Mouse (Mus musculus): ENCODE measurements around the gene Cask.
A peak's percentile ranks its signal among the peaks of the same experiment; 100 is the strongest.

The Cask gene

DNA sequence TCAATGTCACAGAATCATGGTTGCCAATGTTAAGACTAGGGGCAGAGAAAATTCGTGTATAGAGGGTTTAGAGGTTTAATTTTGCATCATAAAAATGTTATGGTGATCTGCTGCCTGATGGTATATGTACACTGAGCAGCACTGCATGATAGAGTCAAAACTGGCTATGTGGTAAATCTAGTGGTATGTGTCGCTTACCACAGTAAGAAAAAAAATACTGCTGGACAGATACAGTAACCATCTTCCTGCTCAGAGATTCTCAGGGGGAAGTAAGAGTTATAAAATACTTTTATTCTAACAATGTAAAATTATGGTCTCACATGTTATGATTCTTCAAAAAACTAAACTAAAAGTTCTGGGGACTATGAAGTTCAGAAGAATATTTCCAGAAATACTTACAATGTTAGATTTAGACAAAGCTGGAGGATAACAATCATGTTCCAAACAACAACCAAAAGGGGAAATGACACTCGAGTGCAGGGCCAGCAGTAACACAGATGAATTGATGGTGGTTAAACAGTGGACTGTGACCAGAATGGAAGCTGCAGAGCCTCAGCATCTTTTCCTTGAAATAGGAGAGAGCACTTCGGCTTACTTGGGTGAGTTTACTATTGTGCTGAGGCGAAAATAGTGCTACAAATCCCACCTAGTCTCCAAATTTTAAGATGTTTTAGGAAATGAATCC is 219.4 kb downstream of the Cask start, which contains the start of gene Gpr34:
Gene Gpr34, plus strand, starts transcription at position 491 of the 685 bp plus-strand sequence.
- peak; percentile 29 for DNase-seq (ENCODE audit: low read depth)

DNA sequence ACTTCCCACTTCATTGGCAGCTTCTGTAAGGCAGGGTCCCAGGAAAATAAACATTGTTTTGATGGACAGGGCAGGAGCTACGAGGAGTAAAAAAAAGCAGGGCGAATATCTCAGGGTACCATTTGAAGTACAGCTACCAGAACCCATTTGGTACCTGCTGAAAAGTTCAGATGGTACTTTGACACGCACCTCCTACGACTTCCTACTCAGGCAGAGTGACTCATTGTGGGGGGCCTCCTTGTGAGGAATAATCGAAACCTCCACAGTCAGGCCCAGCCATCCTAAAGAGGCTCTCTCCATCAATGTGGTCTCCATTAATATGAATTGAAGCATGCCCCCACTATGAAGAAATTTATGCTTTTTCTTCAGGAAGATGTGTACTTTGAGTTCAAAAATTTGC is 228.5 kb downstream of the Cask start:
- DNase-seq (ENCODE audit: low read depth) = no peak

- no peak for DNase-seq (ENCODE audit: low read depth)
Observed at GRCm38 (mm10) chrX:13621473-13621872, 229.7 kb downstream of the Cask start.

DNA sequence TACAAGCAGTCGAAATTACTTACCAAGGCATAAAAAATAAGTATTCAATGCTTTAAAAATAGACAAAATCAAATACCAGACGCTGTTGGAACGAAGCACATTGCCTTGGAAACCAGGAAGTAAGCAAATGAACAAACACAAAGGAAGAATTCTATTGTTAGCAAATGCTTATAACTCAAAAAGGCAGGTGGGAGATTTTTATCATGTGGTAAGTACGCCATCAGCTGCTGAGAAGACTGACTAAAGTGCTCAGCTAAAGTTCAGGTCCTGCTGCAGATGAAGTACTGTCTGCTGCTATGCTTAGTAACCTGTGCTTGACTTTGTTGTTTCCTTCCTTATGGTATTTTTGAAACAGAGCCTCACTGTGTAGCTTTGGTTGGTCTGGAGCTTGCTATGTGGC is 232.7 kb downstream of the Cask start:
- no peak for DNase-seq (ENCODE audit: low read depth)

DNA sequence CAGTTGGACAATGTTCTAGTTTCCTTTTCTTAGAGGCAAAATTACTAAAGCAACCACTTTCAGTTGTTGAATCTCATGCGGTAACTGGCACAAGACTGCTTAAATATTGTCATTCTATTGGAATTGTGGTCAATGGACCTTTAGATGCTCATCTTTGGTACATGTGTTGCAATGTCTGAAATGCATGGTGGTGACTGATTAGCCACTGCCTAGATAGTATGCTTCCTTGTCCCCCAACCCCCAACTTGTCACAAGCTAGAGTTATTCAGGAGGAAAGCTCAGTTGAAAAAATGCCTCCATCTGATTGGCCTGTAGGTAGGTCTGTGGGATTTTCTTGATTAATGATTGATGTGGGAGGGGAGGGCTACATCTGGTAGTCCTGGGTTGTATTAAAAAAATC is 233.9 kb downstream of the Cask start:
- peak; percentile 36 for DNase-seq (ENCODE audit: low read depth)

DNA sequence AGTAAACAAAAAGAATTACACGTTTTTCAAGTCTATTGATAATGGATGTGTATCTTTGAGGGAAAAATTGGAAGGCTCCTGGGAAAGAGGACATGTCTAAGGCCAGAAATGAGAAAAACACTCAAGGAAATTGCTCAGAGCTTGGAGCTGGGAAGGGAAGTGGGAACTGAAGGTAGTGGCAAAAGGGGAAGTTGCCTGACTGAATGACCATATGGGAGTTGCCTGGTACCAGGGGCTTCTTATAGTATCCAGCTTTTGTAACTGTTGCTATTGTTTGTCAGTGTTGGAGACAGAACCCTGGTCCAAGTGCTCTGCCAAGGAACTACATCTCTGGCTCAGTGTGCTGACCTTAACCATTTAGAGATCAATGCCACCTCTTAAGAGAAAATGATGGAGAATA is 234.4 kb downstream of the Cask start:
- no peak for DNase-seq (ENCODE audit: low read depth)

DNA sequence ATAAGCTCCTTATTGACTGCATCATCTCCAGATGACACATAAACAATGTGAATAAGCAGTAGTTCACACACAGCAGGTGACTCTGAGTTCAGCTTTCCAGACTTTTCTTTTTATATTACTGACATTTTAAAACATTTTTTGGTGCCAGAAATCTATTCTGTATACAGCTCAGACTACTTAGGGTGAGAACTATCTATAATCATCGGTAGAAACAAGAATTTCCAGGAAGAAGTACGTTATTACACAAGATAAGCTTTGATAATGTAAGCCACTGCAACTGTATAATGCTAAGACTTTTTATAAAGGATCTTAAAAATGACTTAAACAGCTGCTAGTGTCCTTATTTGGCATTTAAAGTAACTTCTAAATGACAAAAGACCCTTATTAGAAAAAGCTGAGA is 239.1 kb downstream of the Cask start:
- DNase-seq (ENCODE audit: low read depth) = no peak

DNA sequence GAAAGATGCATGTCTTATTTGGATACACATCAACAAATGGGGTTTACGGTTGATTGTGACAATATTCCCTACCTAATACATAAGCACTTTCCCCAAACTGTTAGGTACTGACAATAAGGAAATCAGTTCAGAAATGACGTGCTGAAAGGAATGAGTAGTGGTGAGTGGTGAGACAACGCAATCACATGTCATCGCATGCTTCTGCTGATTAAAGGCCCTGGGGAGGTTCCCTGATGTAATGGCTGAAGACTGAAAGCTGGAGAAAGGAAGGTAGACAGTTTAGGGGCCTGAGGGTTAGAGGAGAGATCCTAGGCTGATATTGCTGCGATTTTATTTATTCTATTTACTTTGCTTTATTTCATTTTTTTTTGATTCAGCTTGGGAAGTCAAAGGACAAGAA is 240.1 kb downstream of the Cask start:
- no peak for DNase-seq (ENCODE audit: low read depth)

- DNase-seq (ENCODE audit: low read depth) = no peak
Observed at GRCm38 (mm10) chrX:13607752-13608151, 243.4 kb downstream of the Cask start.

GRCm38 (mm10) chrX:13606741-13607140 is 244.4 kb downstream of the Cask start:
- DNase-seq (ENCODE audit: low read depth) = no peak

- DNase-seq (ENCODE audit: low read depth) = no peak
Observed at GRCm38 (mm10) chrX:13599966-13600365, 251.2 kb downstream of the Cask start.

DNA sequence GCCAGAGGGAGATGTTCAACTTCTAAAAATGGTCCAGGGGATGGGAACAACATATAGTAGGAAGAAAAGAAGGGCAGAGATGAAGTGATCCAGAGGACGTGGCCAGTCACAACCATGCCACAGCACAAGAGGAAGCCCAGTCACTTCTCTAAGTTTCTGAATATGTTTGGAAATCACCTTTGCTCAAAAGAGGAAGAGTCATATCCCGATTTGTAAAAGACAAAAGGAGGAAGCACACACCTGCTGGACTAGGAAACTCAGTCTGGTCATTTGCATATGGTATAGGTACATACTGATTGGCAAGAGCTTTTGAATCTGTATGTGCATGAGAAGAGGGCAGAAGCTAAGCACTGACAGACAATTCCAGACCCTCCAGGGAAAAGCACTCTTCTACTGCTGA is 251.8 kb downstream of the Cask start:
- no peak for DNase-seq (ENCODE audit: low read depth)

DNA sequence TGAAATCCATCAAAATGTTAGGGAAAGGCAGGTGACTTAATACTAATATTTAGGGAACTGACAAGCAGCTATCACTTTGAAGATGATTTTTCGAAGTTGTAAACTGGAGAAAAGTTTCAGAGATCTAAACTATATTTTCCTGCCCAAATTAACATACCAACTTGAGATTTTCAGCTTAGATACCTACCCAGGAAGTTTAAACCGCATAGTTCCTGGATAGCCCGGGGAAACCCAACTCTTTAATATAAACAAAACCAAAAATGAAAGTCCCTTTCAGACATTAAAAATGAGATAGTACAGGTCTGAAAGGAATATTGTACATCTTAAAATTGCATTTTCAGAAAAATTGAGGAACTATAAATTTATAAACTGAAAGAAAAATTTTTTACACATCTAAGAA is 273.5 kb downstream of the Cask start:
- DNase-seq (ENCODE audit: low read depth) = peak; percentile 17

GRCm38 (mm10) chrX:13576606-13577005 is 274.6 kb downstream of the Cask start:
- peak; percentile 86 for DNase-seq (ENCODE audit: low read depth)

DNA sequence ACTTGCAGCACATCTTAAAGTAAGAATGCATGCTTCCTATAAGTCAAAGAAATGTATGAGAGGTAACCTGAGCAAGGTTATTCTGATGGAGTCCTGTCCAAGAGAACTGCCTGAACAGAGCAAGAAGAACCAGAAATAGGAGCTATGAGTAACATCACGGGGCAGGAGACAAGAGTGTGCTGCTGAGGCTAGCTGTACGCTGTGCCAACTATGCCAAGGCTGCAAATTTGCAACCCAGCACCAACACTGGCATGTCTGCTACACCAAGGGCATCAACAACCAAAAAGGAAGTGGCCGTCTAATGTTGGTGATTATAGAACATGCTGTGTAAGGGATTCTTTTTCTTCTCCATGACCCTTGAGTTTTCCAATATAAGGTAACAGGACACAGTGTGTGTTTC is 276.3 kb downstream of the Cask start:
- no peak for DNase-seq (ENCODE audit: low read depth)

GRCm38 (mm10) chrX:13574298-13574697 is 276.9 kb downstream of the Cask start:
- no peak for DNase-seq (ENCODE audit: low read depth)

GRCm38 (mm10) chrX:13554504-13554903 is 296.7 kb downstream of the Cask start:
- DNase-seq (ENCODE audit: low read depth) = no peak

DNA sequence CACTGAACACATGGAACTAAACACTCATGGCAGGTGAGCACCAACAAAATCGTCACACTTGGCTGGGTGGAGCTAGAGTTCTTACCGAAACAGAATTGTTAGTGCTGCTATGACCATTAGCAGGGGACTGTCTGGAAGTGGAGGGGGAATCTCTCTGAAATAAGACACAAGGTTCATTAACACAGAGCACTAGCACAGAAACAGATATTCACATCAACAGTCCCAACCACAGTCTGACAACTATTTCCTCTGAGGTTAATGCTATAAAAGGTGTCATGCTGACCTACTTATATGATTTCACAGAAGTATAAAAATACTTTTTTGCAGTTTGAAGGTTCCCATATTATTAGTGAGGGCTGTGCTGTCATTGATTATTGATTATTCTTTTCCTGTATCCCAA is 298.9 kb downstream of the Cask start:
- peak; percentile 6 for DNase-seq (ENCODE audit: low read depth)

DNA sequence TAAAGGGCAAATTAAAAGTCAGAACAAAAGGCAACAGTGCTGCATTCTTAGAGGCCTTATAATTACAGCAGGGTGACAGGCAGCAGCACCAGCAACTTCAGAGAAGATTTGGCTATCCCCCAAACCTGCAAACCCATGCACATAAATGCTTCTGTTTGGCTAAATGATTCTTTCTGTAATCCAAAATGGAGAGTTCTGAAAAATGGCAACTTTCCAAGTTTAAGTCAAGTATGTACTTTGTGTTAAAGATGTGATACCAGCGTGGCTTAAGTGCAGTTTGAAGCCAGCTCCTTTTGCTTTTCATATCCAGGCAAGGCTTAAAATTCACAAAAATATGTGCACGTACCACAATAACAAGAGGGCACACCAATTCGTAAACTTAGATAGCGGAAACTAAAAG is 299.6 kb downstream of the Cask start:
- DNase-seq (ENCODE audit: low read depth) = no peak

DNA sequence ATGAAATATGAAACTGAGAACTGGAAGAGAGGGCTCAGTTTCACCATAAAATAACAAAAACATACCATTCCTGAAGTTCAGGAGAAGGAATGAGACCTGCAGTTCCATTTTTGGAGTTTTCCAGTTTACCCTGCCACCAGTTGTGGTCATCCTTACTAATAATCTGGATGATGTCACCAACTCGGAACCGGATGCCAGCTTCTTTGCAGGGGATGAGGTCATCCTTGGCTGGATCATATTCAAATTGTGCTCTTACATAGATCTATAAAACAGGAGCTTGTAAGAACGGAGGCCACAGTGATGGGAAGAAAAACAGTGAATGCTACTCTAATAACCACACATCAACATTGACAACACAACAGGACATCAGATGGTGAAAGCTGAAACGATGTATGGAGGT is 302.1 kb downstream of the Cask start:
- DNase-seq (ENCODE audit: low read depth) = no peak

DNA sequence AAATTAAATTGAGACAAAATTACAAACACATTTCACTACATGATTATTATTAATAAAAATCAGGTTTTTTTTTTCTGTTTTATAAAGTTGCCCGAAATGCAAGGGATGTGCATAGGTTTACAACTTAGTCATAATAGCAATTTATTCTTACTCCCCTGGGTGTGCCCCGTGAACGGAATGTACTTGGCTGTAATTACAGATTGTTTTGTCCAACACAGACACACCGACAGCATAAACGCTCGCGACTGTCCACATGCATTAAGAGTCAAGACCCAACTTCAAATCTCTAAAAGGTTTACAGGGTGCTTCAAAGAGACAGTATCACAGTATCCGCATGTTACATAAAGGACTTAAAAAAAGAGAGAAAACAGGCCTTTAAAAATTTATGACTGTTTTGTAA is 329.9 kb downstream of the Cask start:
- DNase-seq (ENCODE audit: low read depth) = no peak

- no peak for DNase-seq (ENCODE audit: low read depth)
Observed at GRCm38 (mm10) chrX:13520566-13520965, 330.6 kb downstream of the Cask start.

GRCm38 (mm10) chrX:13519408-13519783 is 331.8 kb downstream of the Cask start:
- DNase-seq (ENCODE audit: low read depth) = peak; percentile 16

DNA sequence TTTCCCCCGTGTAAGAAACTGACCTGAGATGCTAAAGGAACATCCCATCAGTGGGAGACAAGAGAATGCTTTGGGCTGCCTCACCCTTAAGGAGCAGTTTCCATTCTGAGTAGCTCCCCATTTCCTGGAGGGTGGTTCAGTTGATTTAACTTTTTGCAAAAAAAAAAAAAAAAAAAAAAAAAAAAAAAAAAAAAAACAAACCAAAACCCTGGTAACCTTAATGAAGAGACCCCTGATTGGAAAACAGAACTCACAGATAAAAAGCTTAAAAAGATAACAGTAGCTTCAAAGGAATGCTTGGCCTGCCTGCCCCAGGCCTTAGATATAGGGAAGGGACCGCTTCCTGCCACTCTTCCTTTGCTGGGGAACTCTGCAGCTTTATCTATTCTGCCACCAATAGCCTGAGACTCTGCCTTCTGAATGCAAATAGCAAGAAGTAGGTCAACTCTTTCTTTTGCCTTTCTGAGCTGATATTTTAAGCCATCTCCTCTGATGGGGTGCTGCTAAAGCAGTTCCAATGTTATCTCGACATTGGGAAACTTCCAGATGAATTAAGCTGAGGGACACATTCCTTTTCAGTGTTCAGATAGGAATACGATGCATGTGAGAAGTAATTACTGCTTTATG is 332.3 kb downstream of the Cask start:
- no peak for DNase-seq (ENCODE audit: low read depth)
